In the genomic region with DNA sequence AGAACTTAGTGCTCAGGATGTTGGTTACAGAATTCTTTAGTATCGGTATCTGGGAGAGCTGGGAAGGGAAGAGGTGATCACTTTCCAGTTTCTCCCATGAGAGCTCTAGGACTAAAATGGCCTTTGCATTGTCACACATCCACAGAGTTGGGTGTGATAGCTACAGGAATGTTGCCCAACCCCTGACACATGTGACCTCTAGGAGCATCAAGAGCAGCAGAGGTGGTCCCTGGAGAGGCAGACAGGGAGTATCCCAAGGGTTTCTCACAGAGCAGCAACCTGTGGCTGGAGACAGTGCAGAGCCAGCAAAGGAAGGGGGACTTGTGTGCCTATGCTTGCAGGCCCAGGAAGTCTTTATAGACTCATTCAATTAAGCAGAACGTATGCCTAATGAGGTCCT, we compare ENCODE assay signal across 16 mouse cellular contexts. TPM values are rescaled to one million over a fixed set of nuclear protein-coding genes. Genes with fewer than 3 reads are reported as not detected.
"Had no signal": no experiment of that assay in that cellular context is flagged by ENCODE, and none has a peak within 500 bp of the region (broad histone marks: within the 10 kb centered on the region; RNA-seq: fewer than 3 reads in every experiment).

No protein-coding gene starts in this region.

- DNase-seq: lung, adult 18-20 months; lung, embryonic 14.5 days; lung, postnatal 10 days; lung, postnatal 4 days; right cerebral cortex, postnatal 14 days; thymus, adult 18-20 months; thymus, postnatal 14 days; thymus, postnatal 36 days had no signal

- ATAC-seq: midbrain, embryonic 13.5 days; midbrain, embryonic 15.5 days had no signal

- H3K4me2 ChIP-seq: lung, embryonic 14.5 days; midbrain, embryonic 11.5 days; midbrain, embryonic 13.5 days; neural tube, embryonic 12.5 days; stomach, embryonic 15.5 days had no signal

- H3K4me3 ChIP-seq: midbrain, embryonic 13.5 days; midbrain, embryonic 15.5 days; neural tube, embryonic 12.5 days; stomach, embryonic 15.5 days had no signal

- H3K36me3 ChIP-seq: midbrain, embryonic 13.5 days; midbrain, embryonic 15.5 days; neural tube, embryonic 12.5 days; stomach, embryonic 15.5 days had no signal

- H3K9ac ChIP-seq: lung, embryonic 14.5 days; midbrain, embryonic 13.5 days; midbrain, embryonic 15.5 days; neural tube, embryonic 12.5 days; stomach, embryonic 15.5 days had no signal

- H3K4me1 ChIP-seq: stomach, embryonic 15.5 days had no signal

- H3K9me3 ChIP-seq: midbrain, embryonic 13.5 days; midbrain, embryonic 15.5 days; neural tube, embryonic 12.5 days; stomach, embryonic 15.5 days had no signal

- H3K27ac ChIP-seq: midbrain, embryonic 13.5 days; midbrain, embryonic 15.5 days; neural tube, embryonic 12.5 days; stomach, embryonic 15.5 days had no signal

RNA-seq across cellular contexts. Expression of a gene that starts 1.3 kb away (rescaled TPM):
- total RNA-seq: megakaryocyte, adult 5-6 weeks; monocyte, adult 5-6 weeks; neutrophil, adult 5-6 weeks had no signal
